Mouse (Mus musculus) CD8-positive naive resting alpha-beta T cell, adult 2 months (primary cell): ENCODE data around the gene Krt28.

Experiments used
- DNase-seq, 2 experiments: peaks; one replicate each; pipeline ENCODE4 v3.0.0; 2022; ENCODE audit warnings: low read depth in 2 of 2, low spot score in 2 of 2

Gene Krt28

GRCm38 (mm10) chr11:99366791-99367190 is 7.9 kb downstream of the Krt28 start:
- DNase-seq, result no peak

GRCm38 (mm10) chr11:99364412-99364811 is 10.3 kb downstream of the Krt28 start:
- DNase-seq, result peak in 1 of 2 experiments; percentile 16

- no peak for DNase-seq
Observed at GRCm38 (mm10) chr11:99361423-99361822, 13.3 kb downstream of the Krt28 start.

GRCm38 (mm10) chr11:99351004-99351403 is 23.7 kb downstream of the Krt28 start, which contains the start of gene Krt27:
Gene Krt27 (minus strand): TSS chr11:99351104.
- DNase-seq, result no peak

GRCm38 (mm10) chr11:99339299-99339847 is 35.3 kb downstream of the Krt28 start:
- DNase-seq, result no peak

GRCm38 (mm10) chr11:99337866-99338265 is 36.8 kb downstream of the Krt28 start, which contains the start of gene Krt26:
Gene Krt26 (minus strand): TSS chr11:99337966.
- no peak for DNase-seq

- DNase-seq, result no peak
Observed at GRCm38 (mm10) chr11:99333426-99333825, 41.3 kb downstream of the Krt28 start.

GRCm38 (mm10) chr11:99329655-99330054 is 45.0 kb downstream of the Krt28 start:
- no peak for DNase-seq

GRCm38 (mm10) chr11:99322851-99323250 is 51.9 kb downstream of the Krt28 start, which contains the start of gene Krt25:
Gene Krt25 (minus strand): TSS chr11:99322951.
- DNase-seq, result no peak

GRCm38 (mm10) chr11:99321094-99321493 is 53.6 kb downstream of the Krt28 start:
- no peak for DNase-seq

- no peak for DNase-seq
Observed at GRCm38 (mm10) chr11:99319127-99319526, 55.6 kb downstream of the Krt28 start.

- DNase-seq, result no peak
Observed at GRCm38 (mm10) chr11:99316543-99316942, 58.2 kb downstream of the Krt28 start.
